In genomic region chr10:83141434-83141833, GRCm38 (mm10) we compare ENCODE assay signal across 15 mouse cellular contexts.
"Had no signal": no experiment of that assay in that cellular context is flagged by ENCODE, and none has a peak within 500 bp of the region (broad histone marks: within the 10 kb centered on the region; RNA-seq: fewer than 3 reads in every experiment).

No protein-coding gene starts in this region.

- DNase-seq: kidney, adult 2 months; kidney, postnatal 14 days; layer of hippocampus, postnatal 36 days; liver; liver, embryonic 13.5 days; liver, postnatal 0 days; lung, postnatal 14 days; right cerebral cortex, adult 18-20 months; thymus, adult 2 months; thymus, postnatal 25 days had no signal

- H3K36me3 ChIP-seq: kidney, embryonic 15.5 days; liver, embryonic 13.5 days; lung, embryonic 15.5 days; midbrain, embryonic 13.5 days had no signal

- H3K27ac ChIP-seq: kidney, embryonic 15.5 days; liver, embryonic 13.5 days; macrophage; midbrain, embryonic 13.5 days; stomach, postnatal 0 days had no signal

- H3K4me3 ChIP-seq: kidney, embryonic 15.5 days; liver, embryonic 13.5 days; lung, embryonic 15.5 days; midbrain, embryonic 13.5 days had no signal

- H3K27me3 ChIP-seq: kidney, embryonic 15.5 days; liver, embryonic 13.5 days; lung, embryonic 15.5 days had no signal

- H3K9ac ChIP-seq: kidney, embryonic 15.5 days; liver, embryonic 13.5 days; liver, postnatal 0 days; lung, embryonic 15.5 days; midbrain, embryonic 13.5 days had no signal

- H3K9me3 ChIP-seq: kidney, embryonic 15.5 days; liver, embryonic 13.5 days; lung, embryonic 15.5 days; midbrain, embryonic 13.5 days had no signal

- H3K4me2 ChIP-seq: kidney, embryonic 15.5 days; liver, embryonic 13.5 days; lung, embryonic 15.5 days; midbrain, embryonic 13.5 days had no signal

- ATAC-seq: liver, postnatal 0 days; midbrain, embryonic 13.5 days had no signal
